Mouse (Mus musculus): ENCODE data around the gene Misp. TPM values are rescaled to one million over a fixed set of nuclear protein-coding genes. Genes with fewer than 3 reads are reported as not detected.

Misp gene
- total RNA-seq, 2 experiments from 2014 or later = 0.26 to 0.53 TPM

DNA sequence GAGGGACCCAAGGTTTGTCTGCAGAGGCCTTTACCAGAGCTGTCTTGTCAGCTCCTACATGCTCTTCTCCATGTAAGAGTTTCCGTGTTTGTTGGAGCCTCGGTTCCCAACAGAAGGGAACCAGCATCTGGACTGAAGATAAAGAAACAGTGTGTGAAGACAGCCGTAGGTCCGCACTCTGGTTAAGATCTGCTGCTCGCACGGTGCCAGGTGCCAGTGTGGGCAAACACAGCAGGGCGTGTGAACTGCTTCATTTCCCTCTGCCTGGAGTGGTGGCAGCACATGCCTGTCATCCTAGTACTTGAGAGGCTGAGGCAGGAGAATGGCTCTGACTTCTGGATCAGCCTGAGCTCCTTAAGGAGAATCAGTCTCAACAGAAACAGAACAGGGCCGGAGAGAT, 51.1 kb downstream of the Misp start:
- DNase-seq (ENCODE audit: low spot score in 2 of 2) = no peak

DNA sequence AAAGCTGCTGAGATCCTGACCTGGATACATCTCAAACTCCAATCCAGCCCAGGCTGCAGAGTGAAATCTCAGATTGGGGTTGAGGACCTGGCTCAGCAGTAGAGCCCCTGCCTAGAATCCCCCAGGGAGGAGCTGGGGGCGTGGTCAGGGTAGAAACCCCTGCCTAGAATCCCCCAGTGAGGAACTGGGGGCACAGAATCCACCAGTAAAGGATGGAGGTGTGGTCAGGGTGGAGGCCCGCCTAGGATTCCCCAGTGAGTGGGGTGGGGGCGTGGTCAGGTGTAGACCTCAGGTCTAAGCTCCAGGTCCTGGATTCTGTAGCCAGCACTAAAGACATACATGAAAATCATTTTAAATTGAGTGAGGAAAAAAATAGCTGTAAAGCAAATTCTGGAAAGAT, 52.1 kb downstream of the Misp start:
- no peak for DNase-seq (ENCODE audit: low spot score in 2 of 2)

DNA sequence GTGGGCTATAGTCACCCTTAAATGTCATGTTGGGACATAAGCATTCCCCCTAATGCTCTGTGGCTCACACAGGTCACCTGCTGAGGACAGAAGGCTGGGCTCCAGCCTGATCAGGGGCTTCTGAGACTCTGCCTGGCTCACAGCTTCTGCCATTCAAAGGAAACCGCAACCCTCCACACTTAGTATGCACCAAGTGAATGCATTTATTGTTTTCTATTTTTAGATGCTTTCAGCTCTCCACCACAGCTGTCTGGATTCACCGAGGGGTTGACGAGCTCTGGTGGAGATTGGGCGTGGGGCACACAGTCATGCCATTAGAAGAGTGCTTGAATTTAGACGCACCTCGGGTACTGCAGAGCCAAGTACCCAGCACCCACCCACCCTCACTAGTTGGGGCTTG, 52.5 kb downstream of the Misp start:
- no peak for DNase-seq (ENCODE audit: low spot score in 2 of 2)

DNA sequence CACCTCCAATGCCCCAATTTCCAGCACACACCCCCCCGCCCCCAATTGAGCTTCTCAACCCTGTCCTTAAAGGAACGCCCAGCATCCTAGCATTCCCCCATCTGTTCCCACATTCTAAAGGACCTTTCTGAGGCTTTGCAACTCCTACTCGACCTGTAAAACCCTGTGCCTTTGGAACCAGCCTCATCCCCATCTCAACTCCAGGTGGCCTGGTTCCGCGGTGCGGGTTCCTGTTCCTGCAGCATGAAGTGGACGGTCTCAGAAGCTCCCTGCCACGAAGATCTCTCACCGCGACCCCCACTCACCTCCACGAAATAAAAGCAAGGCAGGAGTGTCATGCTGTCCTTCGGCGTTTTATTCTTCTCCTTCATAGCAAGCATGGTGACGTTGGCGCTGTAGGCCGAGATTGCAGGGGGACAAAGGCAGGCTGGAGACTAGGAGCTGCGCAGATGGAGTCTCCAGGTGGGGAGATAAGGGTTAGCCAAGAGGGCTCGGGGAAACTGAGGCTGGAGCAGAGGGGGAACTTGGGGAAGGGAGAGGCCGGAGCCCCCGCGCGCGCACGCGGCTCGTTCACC, 53.0 kb downstream of the Misp start:
- DNase-seq (ENCODE audit: low spot score in 2 of 2) = no peak

DNA sequence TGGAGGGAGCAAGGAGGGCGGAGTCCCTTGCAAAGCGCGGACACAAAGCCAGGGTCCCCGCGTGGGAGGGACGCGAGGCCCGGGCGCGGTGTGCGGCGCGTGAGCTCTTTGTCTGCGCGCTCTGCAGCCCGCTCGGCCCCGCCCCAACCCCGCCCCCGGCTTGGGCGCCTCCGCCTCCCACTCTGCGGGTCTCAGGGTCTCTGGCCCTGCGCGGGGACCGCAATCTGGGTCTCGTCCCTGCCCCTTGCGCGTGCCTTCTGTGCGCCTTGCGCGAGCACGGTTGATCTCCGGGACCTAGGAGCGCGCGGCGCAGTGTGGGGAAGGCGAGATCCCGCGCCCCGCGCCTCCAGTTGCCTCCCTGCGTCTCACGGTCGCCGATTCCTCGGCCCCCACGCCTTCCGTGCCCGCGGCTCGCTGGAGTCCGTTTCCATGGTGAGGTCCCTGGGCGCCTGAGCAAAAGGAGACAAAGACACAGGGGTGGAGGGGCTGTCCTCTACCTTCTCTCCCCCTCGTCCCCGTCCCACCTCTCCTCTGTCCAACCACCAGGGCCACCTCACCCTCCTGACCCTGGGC, 53.6 kb downstream of the Misp start, which contains the start of the genes Prtn3 and Plppr3:
Prtn3 (plus strand) TSS at position 187 of the 573 bp plus-strand sequence.
Plppr3 (minus strand) TSS at position 345 of the 573 bp plus-strand sequence.
- DNase-seq (ENCODE audit: low spot score in 2 of 2) = no peak

DNA sequence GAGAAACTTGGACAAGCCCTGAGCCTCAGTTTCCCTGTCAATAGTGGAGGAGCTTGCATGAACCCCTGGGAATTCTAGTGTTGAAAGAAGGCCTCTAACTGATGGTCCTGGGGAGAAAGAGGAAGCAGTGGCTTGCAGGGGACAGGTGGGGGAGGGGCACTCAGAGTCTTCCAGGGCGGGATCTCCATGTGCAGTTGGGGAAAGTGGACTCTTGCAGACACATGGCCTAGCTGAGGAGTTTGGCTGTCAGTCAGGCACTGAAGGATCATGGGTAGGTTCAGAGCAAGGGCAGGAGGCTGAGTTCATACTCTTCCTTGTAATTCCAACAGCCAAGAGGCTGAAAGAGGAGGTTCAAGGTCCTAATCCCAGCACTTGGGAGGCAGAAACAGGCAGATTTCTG, 56.4 kb downstream of the Misp start:
- no peak for DNase-seq (ENCODE audit: low spot score in 2 of 2)

DNA sequence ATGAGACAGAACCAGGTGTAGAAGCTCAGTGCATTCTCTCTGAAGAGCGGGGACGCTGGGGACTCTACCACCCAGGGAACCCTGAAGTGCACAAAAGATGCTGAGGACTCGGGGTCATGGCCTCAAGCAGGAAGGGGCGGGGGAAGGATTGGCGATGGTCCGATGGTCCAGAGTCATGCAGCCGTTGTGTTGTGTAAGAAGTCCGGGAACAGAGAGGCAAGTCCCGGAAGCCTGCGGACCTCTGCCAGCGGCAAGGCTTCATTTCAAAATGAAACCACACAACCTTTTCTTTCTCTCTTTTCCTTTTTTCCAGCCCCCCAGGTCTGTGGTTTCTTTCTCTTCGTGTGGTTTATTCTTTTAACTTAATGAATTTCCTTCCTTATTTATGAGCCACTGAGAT, 57.0 kb downstream of the Misp start:
- no peak for DNase-seq (ENCODE audit: low spot score in 2 of 2)

DNA sequence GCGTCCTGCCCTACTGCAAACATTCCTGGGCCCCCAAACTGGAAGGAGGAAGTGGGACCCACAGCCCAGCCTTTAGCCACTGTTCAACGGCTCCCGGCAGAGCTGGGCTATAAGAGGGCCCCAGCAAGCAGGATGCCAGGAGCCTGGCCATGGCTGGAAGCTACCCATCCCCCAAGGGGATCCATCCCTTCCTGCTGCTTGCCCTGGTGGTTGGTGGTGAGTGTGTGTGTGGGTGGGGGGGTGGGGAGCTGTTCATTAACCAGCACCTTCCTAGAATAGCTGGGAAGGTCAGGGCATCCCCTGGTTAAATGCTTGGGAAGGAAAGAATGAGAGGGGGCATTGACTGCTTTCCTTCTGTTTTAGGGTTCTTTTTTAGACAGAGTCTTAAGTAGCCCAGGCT, 58.7 kb downstream of the Misp start:
- DNase-seq (ENCODE audit: low spot score in 2 of 2) = no peak

Small RNAs within 50 kb of the gene (microRNA-seq; reads per million reads assigned to microRNA genes)
- 0 to 0.28 reads per million in 2 experiments for gene Mir6910

Other genes with a start within 250 kb of the Misp start
- not detected for gene Theg, start 233.7 kb upstream of the Misp start, total RNA-seq (2021)
- 1 to 10 TPM; 6.5 to 8.3 TPM for gene C2cd4c, start 207.0 kb upstream of the Misp start, total RNA-seq (2021)
- gene Shc2, start 183.1 kb upstream of the Misp start, total RNA-seq (2021) = 10 to 100 TPM; 42.7 to 44.5 TPM
- under 1 TPM; 0.52 to 0.53 TPM for gene Odf3l2, start 175.3 kb upstream of the Misp start, total RNA-seq (2021)
- gene Madcam1, start 156.4 kb upstream of the Misp start, total RNA-seq (2021) = under 1 TPM in 1 of 2 experiments, not detected in 1; 0.37 TPM
- 10 to 100 TPM; 72.3 to 73.2 TPM for gene Tpgs1, start 151.6 kb upstream of the Misp start, total RNA-seq (2021)
- gene Cdc34, start 138.8 kb upstream of the Misp start, total RNA-seq (2021) = 10 to 100 TPM; 60.9 to 68.5 TPM
- gene Gzmm, start 132.0 kb upstream of the Misp start, total RNA-seq (2021) = 1 to 10 TPM; 1.7 to 1.9 TPM
- 100 to 1,000 TPM; 695 to 807 TPM for gene Bsg, start 116.5 kb upstream of the Misp start, total RNA-seq (2021)
- 10 to 100 TPM; 89.2 to 96.6 TPM for gene Hcn2, start 104.4 kb upstream of the Misp start, total RNA-seq (2021)
- 10 to 100 TPM; 45.3 to 49.0 TPM for gene Polrmt, start 74.4 kb upstream of the Misp start, total RNA-seq (2021)
- 1 to 10 TPM in 1 of 2 experiments, under 1 TPM in 1; 0.88 to 1.7 TPM for gene Fgf22, start 65.9 kb upstream of the Misp start, total RNA-seq (2021)
- gene Rnf126, start 54.0 kb upstream of the Misp start, total RNA-seq (2021) = 10 to 100 TPM; 86.1 to 90.5 TPM
- 1 to 10 TPM; 1.2 to 2.4 TPM for gene Fstl3, start 43.7 kb upstream of the Misp start, total RNA-seq (2021)
- under 1 TPM in 1 of 2 experiments, not detected in 1; 0.16 TPM for gene Prss57, start 30.0 kb upstream of the Misp start, total RNA-seq (2021)
- gene Palm, start 27.4 kb upstream of the Misp start, total RNA-seq (2021) = 100 to 1,000 TPM; 356 to 379 TPM
- gene Ptbp1, start 33.4 kb downstream of the Misp start, total RNA-seq (2021) = 10 to 100 TPM; 62.9 to 70.2 TPM
- gene Prtn3, start 53.5 kb downstream of the Misp start, total RNA-seq (2021) = 1 to 10 TPM; 2.3 to 3.0 TPM
- 10 to 100 TPM; 53.5 to 57.7 TPM for gene Plppr3, start 53.6 kb downstream of the Misp start, total RNA-seq (2021)
- gene Elane, start 65.3 kb downstream of the Misp start, total RNA-seq (2021) = not detected
- gene Cfd, start 69.9 kb downstream of the Misp start, total RNA-seq (2021) = not detected
- gene Med16, start 87.9 kb downstream of the Misp start, total RNA-seq (2021) = 10 to 100 TPM; 48.8 to 51.9 TPM
- gene Gm26602, start 89.9 kb downstream of the Misp start, total RNA-seq (2021) = not detected
- 1 to 10 TPM; 5.0 to 8.9 TPM for gene Kiss1r, start 96.0 kb downstream of the Misp start, total RNA-seq (2021)
- gene R3hdm4, start 100.2 kb downstream of the Misp start, total RNA-seq (2021) = 100 to 1,000 TPM; 424 to 430 TPM
- gene Arid3a, start 106.1 kb downstream of the Misp start, total RNA-seq (2021) = 1 to 10 TPM; 4.5 to 6.4 TPM
- 10 to 100 TPM; 35.5 to 40.8 TPM for gene Wdr18, start 139.2 kb downstream of the Misp start, total RNA-seq (2021)
- gene Grin3b, start 149.7 kb downstream of the Misp start, total RNA-seq (2021) = under 1 TPM; 0.12 to 0.21 TPM
- 100 to 1,000 TPM; 135 to 144 TPM for gene Tmem259, start 163.3 kb downstream of the Misp start, total RNA-seq (2021)
- 1 to 10 TPM; 7.5 to 9.3 TPM for gene Cnn2, start 167.6 kb downstream of the Misp start, total RNA-seq (2021)
- gene Abca7, start 175.5 kb downstream of the Misp start, total RNA-seq (2021) = 10 to 100 TPM in 1 of 2 experiments, 1 to 10 TPM in 1; 9.8 to 10.5 TPM
- gene Arhgap45, start 195.7 kb downstream of the Misp start, total RNA-seq (2021) = 1 to 10 TPM; 3.8 to 3.9 TPM
- 10 to 100 TPM; 74.1 to 74.3 TPM for gene Polr2e, start 218.8 kb downstream of the Misp start, total RNA-seq (2021)
- 100 to 1,000 TPM; 456 to 501 TPM for gene Gpx4, start 226.2 kb downstream of the Misp start, total RNA-seq (2021)